Mouse (Mus musculus): ENCODE measurements around the gene Rhebl1. TPM values are rescaled to one million over a fixed set of nuclear protein-coding genes. Genes with fewer than 3 reads are reported as not detected.
"Not testable (repeated sequence)": the region's sequence is repeated elsewhere in the genome, so short reads cannot be mapped to it uniquely, and the experiment has no call there.

The Rhebl1 gene
- polyA plus RNA-seq, 1 experiment from 2014 or later = 8.6 TPM

GRCm38 (mm10) chr15:98928598-98929240 is 34.4 kb upstream of the Rhebl1 start:
- H3K4me2 ChIP-seq = no peak overlapping the region
- no peaks in the 10 kb centered on the region for H3K27me3 ChIP-seq (replicated peaks)
- H3K9me3 ChIP-seq = no peaks in the 10 kb centered on the region
- peak overlapping the region; percentile 7; the same call in 1 of the 2 replicates for H3K27ac ChIP-seq
- 0 out of 2 replicates have a peak, but pooled peaks cover 5% of the 10 kb centered on the region for H3K36me3 ChIP-seq
- H3K9ac ChIP-seq = no peak overlapping the region
- WGBS = 15% methylated on average over 13 of the region's 13 CpGs
- peak; percentile 67; the same call in 1 of the 2 replicates for ATAC-seq (ENCODE audit: insufficient read depth, low FRiP score, low read depth)
- peaks cover 5% of the 10 kb centered on the region; the same call in 1 of the 2 replicates for H3K4me1 ChIP-seq
- H3K4me3 ChIP-seq (replicated peaks) = no peak overlapping the region

DNA sequence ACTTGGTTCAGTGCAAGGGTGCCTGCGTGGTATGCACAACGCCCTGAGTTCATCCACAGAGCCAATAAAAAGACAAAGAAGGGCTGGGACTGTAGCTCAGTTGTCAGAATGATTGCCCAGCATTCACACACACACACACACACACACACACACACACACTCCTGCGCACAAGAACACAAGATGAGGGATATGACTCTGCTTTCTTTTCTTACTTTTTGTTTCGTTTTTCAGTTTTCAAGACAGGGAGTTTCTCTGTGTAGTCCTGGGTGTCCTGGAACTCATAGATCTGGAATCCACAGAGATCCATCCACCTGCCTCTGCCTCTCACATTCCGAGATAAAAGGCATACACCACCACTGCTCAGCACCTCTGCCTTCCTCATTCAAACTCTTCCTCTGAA is 33.2 kb upstream of the Rhebl1 start:
- Histone ChIP-seq H3K36me3 (0 out of 2 replicates have a peak, but pooled peaks cover 5% of the 10 kb centered on the region), H3K9me3 (no peaks in the 10 kb centered on the region), H3K4me2 (no peak overlapping the region), H3K4me1 (peaks cover 5% of the 10 kb centered on the region; the same call in 1 of the 2 replicates), H3K4me3 (replicated peaks) (no peak overlapping the region), H3K9ac (no peak overlapping the region), H3K27me3 (replicated peaks) (no peaks in the 10 kb centered on the region), H3K27ac (no peak overlapping the region)
- 77% methylated on average over 5 of the region's 5 CpGs for WGBS
- ATAC-seq (ENCODE audit: insufficient read depth, low FRiP score, low read depth) = no peak

DNA sequence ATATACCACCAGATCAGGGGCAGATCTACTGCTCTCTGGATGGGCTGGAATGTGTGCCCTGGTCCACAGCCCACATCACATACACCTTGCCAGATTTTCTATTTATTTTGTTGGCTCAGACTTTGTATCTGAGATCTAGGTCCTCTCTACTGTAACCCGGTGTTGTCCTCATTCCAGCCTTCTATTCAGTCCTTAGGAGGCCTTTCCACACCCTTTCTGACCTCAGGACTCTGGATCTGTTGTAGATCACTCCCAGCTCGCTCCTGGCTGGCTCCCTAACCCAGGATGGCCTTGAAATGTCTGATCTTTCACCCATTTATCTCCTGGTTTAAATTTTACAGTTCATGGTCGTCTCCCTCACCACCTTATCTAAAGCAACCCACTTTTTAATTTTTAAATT is 30.3 kb upstream of the Rhebl1 start:
- Histone ChIP-seq H3K4me2 (no peak overlapping the region), H3K4me1 (peaks cover 5% of the 10 kb centered on the region; the same call in 1 of the 2 replicates), H3K27me3 (replicated peaks) (no peaks in the 10 kb centered on the region), H3K9me3 (no peaks in the 10 kb centered on the region), H3K9ac (no peak overlapping the region), H3K36me3 (no peaks in the 10 kb centered on the region), H3K4me3 (replicated peaks) (no peak overlapping the region), H3K27ac (no peak overlapping the region)
- no peak for ATAC-seq (ENCODE audit: insufficient read depth, low FRiP score, low read depth)
- WGBS = 64% methylated on average over 3 of the region's 3 CpGs

DNA sequence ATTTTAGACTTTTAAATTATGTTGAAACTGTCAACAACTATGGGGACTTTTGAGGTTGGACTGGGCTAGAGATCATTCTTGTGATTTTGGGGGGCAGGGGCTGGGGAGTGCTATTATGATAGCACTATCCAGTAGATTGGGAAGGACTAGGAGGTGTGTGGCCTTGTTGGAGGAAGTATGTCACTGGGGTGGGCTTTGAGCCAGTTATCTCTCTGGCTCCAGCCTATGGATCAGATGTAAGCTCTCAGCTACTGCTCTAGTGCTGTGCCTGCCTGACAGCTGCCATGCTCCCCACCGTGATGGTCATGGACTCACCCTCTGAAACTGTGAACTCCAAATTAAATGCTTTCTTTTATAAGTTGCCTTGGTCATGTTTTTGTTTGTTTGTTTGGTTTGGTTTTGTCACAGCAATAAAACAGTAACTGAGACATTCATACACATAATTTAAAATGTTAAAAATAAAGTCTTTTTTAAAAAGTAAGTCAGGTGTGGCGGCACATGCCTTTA is 28.7 kb upstream of the Rhebl1 start:
- Histone ChIP-seq H3K27ac (no peak overlapping the region), H3K4me1 (no peaks in the 10 kb centered on the region)

DNA sequence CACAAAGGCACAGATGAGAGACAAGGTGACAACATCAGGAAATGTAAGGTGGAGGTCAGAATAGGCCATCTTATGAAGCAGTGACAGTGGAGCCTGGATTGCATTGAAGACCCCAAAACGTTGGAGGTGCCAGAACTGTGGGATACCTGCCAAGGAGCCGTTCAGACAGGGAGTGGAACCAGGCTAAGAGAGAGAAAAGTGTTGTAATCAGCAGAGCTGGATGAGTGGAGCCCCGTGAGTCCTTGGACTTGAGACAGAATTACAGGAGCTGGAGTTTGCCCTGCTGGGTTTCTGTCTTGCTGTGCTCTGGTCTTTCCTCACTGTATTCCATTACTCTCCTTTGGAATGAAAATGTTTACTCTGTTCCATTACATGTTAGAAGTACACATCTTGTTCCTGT is 28.2 kb upstream of the Rhebl1 start:
- Histone ChIP-seq H3K4me2 (no peak overlapping the region), H3K27ac (no peak overlapping the region), H3K9me3 (no peaks in the 10 kb centered on the region), H3K36me3 (no peaks in the 10 kb centered on the region), H3K4me1 (no peaks in the 10 kb centered on the region), H3K27me3 (replicated peaks) (no peaks in the 10 kb centered on the region), H3K9ac (no peak overlapping the region), H3K4me3 (replicated peaks) (no peak overlapping the region)
- no peak for ATAC-seq (ENCODE audit: insufficient read depth, low FRiP score, low read depth)
- 53% methylated on average over 3 of the region's 3 CpGs for WGBS

More for the DNA sequence above, 28.7 kb upstream of the Rhebl1 start:
- H3K4me3 ChIP-seq (replicated peaks) = no peak overlapping the region
- ATAC-seq (ENCODE audit: insufficient read depth, low FRiP score, low read depth) = no peak
- no peak overlapping the region for H3K4me2 ChIP-seq
- H3K9me3 ChIP-seq = no peaks in the 10 kb centered on the region
- no peaks in the 10 kb centered on the region for H3K36me3 ChIP-seq
- no peaks in the 10 kb centered on the region for H3K27me3 ChIP-seq (replicated peaks)
- no peak overlapping the region for H3K9ac ChIP-seq
- WGBS = 78% methylated on average over 2 of the region's 2 CpGs

DNA sequence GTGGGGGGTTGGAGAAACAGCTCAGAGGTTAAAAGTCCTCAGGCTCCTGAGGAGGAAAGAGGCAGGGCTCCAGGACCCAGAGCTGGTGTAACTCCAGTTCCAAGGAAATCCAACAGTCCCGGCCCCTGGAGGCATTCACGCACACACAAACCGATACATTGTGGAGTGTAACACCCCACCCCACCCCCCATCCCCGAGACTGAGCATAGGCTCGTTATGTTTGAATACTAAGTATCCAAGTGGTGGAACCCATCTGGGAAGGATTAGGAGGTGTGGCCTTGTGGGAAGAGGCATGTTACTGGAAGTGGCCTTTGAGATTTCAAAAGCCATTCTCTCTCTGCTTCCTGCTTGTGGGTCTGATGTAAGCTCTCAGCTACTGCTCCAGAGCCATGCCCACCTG is 27.2 kb upstream of the Rhebl1 start:
- H3K4me2 ChIP-seq = no peak overlapping the region
- no peak overlapping the region for H3K27ac ChIP-seq
- ATAC-seq (ENCODE audit: insufficient read depth, low FRiP score, low read depth) = no peak

GRCm38 (mm10) chr15:98918499-98918895 is 24.2 kb upstream of the Rhebl1 start:
- Histone ChIP-seq H3K4me3 (replicated peaks) (peak overlapping the region; percentile 93), H3K4me2 (peak overlapping the region; percentile 88), H3K27ac (peak overlapping the region; percentile 94), H3K9ac (0 out of 2 replicates have a peak overlapping the region, but pooled peaks have one; percentile 34)
- H3K9me3 ChIP-seq; H3K27me3 ChIP-seq (replicated peaks); H3K36me3 ChIP-seq; H3K4me1 ChIP-seq; ATAC-seq (ENCODE audit: insufficient read depth, low FRiP score, low read depth): not testable (repeated sequence)
- 26% methylated on average over 8 of the region's 8 CpGs for WGBS

More for the DNA sequence above, 27.2 kb upstream of the Rhebl1 start:
- Histone ChIP-seq H3K4me1 (peaks cover 3% of the 10 kb centered on the region; the same call in 1 of the 2 replicates), H3K36me3 (no peaks in the 10 kb centered on the region), H3K9me3 (no peaks in the 10 kb centered on the region), H3K4me3 (replicated peaks) (no peak overlapping the region), H3K9ac (no peak overlapping the region), H3K27me3 (replicated peaks) (no peaks in the 10 kb centered on the region)
- WGBS = 80% methylated on average over 5 of the region's 5 CpGs

- under 1% methylated on average over 82 of the region's 82 CpGs for WGBS
- peak within 1 kb of the TSS; percentile 93 for H3K4me3 ChIP-seq (replicated peaks)
- H3K4me2 ChIP-seq = peak within 1 kb of the TSS; percentile 88
- peaks cover 9% of the 10 kb centered on the region; the same call in 1 of the 2 replicates for H3K4me1 ChIP-seq
- H3K9ac ChIP-seq = peak within 1 kb of the TSS; percentile 67
- H3K27ac ChIP-seq = peak within 1 kb of the TSS; percentile 94
- H3K36me3 ChIP-seq = no peaks in the 10 kb centered on the region
- peak; percentile 99 for ATAC-seq (ENCODE audit: insufficient read depth, low FRiP score, low read depth)
- H3K27me3 ChIP-seq (replicated peaks) = no peaks in the 10 kb centered on the region
- H3K9me3 ChIP-seq = no peaks in the 10 kb centered on the region
Measured at GRCm38 (mm10) chr15:98917538-98918498, 23.5 kb upstream of the Rhebl1 start, which contains the start of gene Lmbr1l. Gene Lmbr1l (minus strand): TSS chr15:98918231.

GRCm38 (mm10) chr15:98917091-98917490 is 22.8 kb upstream of the Rhebl1 start:
- Histone ChIP-seq H3K4me3 (replicated peaks) (peak overlapping the region; percentile 93), H3K36me3 (peaks cover 5% of the 10 kb centered on the region; the same call in 1 of the 2 replicates), H3K9ac (peak overlapping the region; percentile 67), H3K27ac (peak overlapping the region; percentile 94), H3K27me3 (replicated peaks) (no peaks in the 10 kb centered on the region), H3K4me1 (peaks cover 9% of the 10 kb centered on the region; the same call in 1 of the 2 replicates), H3K9me3 (no peaks in the 10 kb centered on the region), H3K4me2 (peak overlapping the region; percentile 88)
- under 1% methylated on average over 14 of the region's 14 CpGs for WGBS
- no peak for ATAC-seq (ENCODE audit: insufficient read depth, low FRiP score, low read depth)

DNA sequence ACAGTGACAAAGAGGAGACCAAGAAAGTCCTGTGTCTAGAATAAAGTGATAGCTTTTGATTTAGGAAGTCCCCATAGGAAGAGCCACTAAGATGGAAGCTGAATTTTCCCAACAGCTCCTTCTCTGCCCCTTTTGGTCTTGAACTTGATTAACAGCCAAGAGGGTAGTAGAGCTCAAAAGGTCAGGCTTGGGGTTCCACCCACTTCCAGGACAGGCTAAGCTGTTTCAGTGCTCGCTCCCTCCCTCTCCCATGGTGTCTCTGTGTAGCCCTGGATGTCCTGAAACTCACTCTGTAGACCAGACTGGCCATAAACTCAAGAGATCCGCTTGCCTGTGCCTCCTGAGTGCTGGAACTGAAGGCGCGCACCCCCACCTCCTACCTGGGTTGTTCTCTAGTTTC is 21.7 kb upstream of the Rhebl1 start:
- no peak overlapping the region for H3K4me2 ChIP-seq
- H3K27me3 ChIP-seq (replicated peaks) = no peaks in the 10 kb centered on the region
- 89% methylated on average over 4 of the region's 4 CpGs for WGBS
- ATAC-seq (ENCODE audit: insufficient read depth, low FRiP score, low read depth) = no peak
- no peaks in the 10 kb centered on the region for H3K9me3 ChIP-seq
- H3K4me1 ChIP-seq = peaks cover 9% of the 10 kb centered on the region; the same call in 1 of the 2 replicates
- no peak overlapping the region for H3K9ac ChIP-seq
- H3K4me3 ChIP-seq (replicated peaks) = no peak overlapping the region
- H3K27ac ChIP-seq = no peak overlapping the region
- H3K36me3 ChIP-seq = peaks cover 15% of the 10 kb centered on the region; the same call in 1 of the 2 replicates

DNA sequence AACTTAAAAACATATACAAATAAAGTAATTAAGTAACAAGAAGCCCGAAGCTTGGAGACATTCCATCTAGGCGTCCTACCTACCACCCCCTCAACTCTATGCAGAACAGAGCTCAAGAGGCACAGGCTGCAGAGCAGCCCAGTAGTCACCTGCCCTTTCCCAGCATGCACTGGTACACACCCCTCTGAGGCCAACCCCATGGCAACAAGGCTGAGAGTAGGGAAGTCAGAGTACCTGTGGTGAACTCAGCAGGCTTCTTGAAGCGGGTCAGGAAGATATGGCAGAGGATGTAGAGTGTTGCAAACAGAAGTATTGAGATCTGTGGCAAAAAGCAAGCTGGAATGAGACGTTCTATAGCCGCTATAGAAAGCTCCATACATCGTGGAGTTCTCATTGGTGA is 20.6 kb upstream of the Rhebl1 start:
- 89% methylated on average over 6 of the region's 6 CpGs for WGBS
- no peaks in the 10 kb centered on the region for H3K27me3 ChIP-seq (replicated peaks)

More for the DNA sequence above, 20.6 kb upstream of the Rhebl1 start:
- H3K9me3 ChIP-seq = no peaks in the 10 kb centered on the region
- no peak overlapping the region for H3K9ac ChIP-seq
- no peak overlapping the region for H3K27ac ChIP-seq
- peaks cover 9% of the 10 kb centered on the region; the same call in 1 of the 2 replicates for H3K4me1 ChIP-seq
- no peak overlapping the region for H3K4me2 ChIP-seq
- peaks cover 21% of the 10 kb centered on the region for H3K36me3 ChIP-seq
- no peak for ATAC-seq (ENCODE audit: insufficient read depth, low FRiP score, low read depth)
- H3K4me3 ChIP-seq (replicated peaks) = no peak overlapping the region

Measured in stomach, embryonic 15.5 days (tissue).